Mouse (Mus musculus) right cerebral cortex, postnatal 10 days (tissue): Measurements from ENCODE around the gene Pithd1.
A peak's percentile ranks its signal among the peaks of the same experiment; 100 is the strongest.
"Not testable (repeated sequence)": the region's sequence is repeated elsewhere in the genome, so short reads cannot be mapped to it uniquely, and the experiment has no call there.

Experiments used
- DNase-seq, 2 experiments: peaks; one replicate each; pipeline ENCODE4 v3.0.0; 2021; ENCODE audit warnings: low spot score in 2 of 2

Gene Pithd1

GRCm38 (mm10) chr4:135986301-135986942, 642 bp downstream of the Pithd1 start:
- DNase-seq = peak; percentile 33 to 39

- DNase-seq = no peak
These were observed 1.3 kb downstream of the Pithd1 start for GRCm38 (mm10) chr4:135985769-135986168.

- DNase-seq = no peak
These were observed 1.9 kb downstream of the Pithd1 start for GRCm38 (mm10) chr4:135985193-135985592.

GRCm38 (mm10) chr4:135984556-135984955, 2.5 kb downstream of the Pithd1 start:
- DNase-seq = no peak

GRCm38 (mm10) chr4:135981524-135982063, 5.5 kb downstream of the Pithd1 start:
- peak; percentile 77 to 86 for DNase-seq

GRCm38 (mm10) chr4:135980223-135980622, 6.8 kb downstream of the Pithd1 start:
- DNase-seq = not testable (repeated sequence)

- no peak for DNase-seq
These were observed 10.9 kb downstream of the Pithd1 start for GRCm38 (mm10) chr4:135976146-135976545.

- DNase-seq = no peak
These were observed 13.9 kb downstream of the Pithd1 start for GRCm38 (mm10) chr4:135972911-135973811.

- DNase-seq = peak; percentile 95
These were observed 14.5 kb downstream of the Pithd1 start, which contains the start of gene Lypla2 for GRCm38 (mm10) chr4:135972556-135972906. Lypla2 (minus strand) TSS chr4:135972626.

- no peak for DNase-seq
These were observed 15.1 kb downstream of the Pithd1 start for GRCm38 (mm10) chr4:135971805-135972555.

- no peak for DNase-seq
These were observed 16.5 kb downstream of the Pithd1 start for GRCm38 (mm10) chr4:135970585-135970984.

- DNase-seq = peak in 1 of 2 experiments; percentile 41
These were observed 17.9 kb downstream of the Pithd1 start for GRCm38 (mm10) chr4:135969070-135969750.

GRCm38 (mm10) chr4:135968271-135968869, 18.7 kb downstream of the Pithd1 start:
- peak in 1 of 2 experiments; percentile 34 for DNase-seq

- peak in 1 of 2 experiments; percentile 50 for DNase-seq
These were observed 19.8 kb downstream of the Pithd1 start for GRCm38 (mm10) chr4:135967086-135967760.

GRCm38 (mm10) chr4:135966283-135966682, 20.8 kb downstream of the Pithd1 start:
- peak in 1 of 2 experiments; percentile 28 for DNase-seq

- DNase-seq = no peak
These were observed 22.0 kb downstream of the Pithd1 start for GRCm38 (mm10) chr4:135965113-135965512.

- DNase-seq = peak; percentile 74 to 82
These were observed 22.6 kb downstream of the Pithd1 start for GRCm38 (mm10) chr4:135964426-135964825.

GRCm38 (mm10) chr4:135963457-135964193, 23.4 kb downstream of the Pithd1 start, which contains the start of gene Gale:
Gale (plus strand) TSS chr4:135963727.
- peak; percentile 97 for DNase-seq

GRCm38 (mm10) chr4:135962946-135963345, 24.1 kb downstream of the Pithd1 start:
- DNase-seq = no peak
